Mouse (Mus musculus) kidney, postnatal 0 days (tissue): ENCODE data around the gene Gpam. TPM values are rescaled to one million over a fixed set of nuclear protein-coding genes. Genes with fewer than 3 reads are reported as not detected.

Source experiments
- ATAC-seq: fragments of 200-750 bp; cut with Nextera tagmentation; replicated peaks from 2 replicates; pipeline ENCODE4 v1.8.0; 2017; ENCODE audit warnings: low read depth, moderate number of reproducible peaks, moderate TSS enrichment, moderate library complexity; ENCODE audit not compliant: low FRiP score
- DNase-seq: peaks from one replicate; pipeline ENCODE4 v3.0.0-alpha.2; 2016; ENCODE audit warnings: low spot score
- H3K27ac ChIP-seq: fragments of 300-500 bp; sonication (generic); 2 replicates; pipeline ENCODE4 v1.5.1; 2014; ENCODE audit warnings: mild to moderate bottlenecking
- H3K27me3 ChIP-seq: fragments of 300-500 bp; sonication (generic); 2 replicates; pipeline ENCODE4 v1.6.1; 2014; ENCODE audit warnings: low read length, mixed read lengths; ENCODE audit not compliant: insufficient read depth
- H3K36me3 ChIP-seq: fragments of 300-500 bp; sonication (generic); 2 replicates; pipeline ENCODE4 v1.6.1; 2014; ENCODE audit warnings: low read length, mixed read lengths; ENCODE audit not compliant: insufficient read depth
- H3K4me1 ChIP-seq: fragments of 300-500 bp; sonication (generic); replicated peaks from 2 replicates; pipeline ENCODE4 v1.6.1; 2014; ENCODE audit warnings: antibody characterized with exemption, low read length, mixed read lengths; ENCODE audit not compliant: insufficient read depth
- H3K4me2 ChIP-seq: fragments of 300-500 bp; sonication (generic); 2 replicates; pipeline ENCODE4 v1.6.1; 2014; ENCODE audit warnings: mild to moderate bottlenecking, low read length, moderate library complexity, mixed read lengths
- H3K4me3 ChIP-seq: fragments of 300-500 bp; sonication (generic); replicated peaks from 2 replicates; pipeline ENCODE4 v1.5.1; 2014; ENCODE audit warnings: low read depth, low read length
- H3K9ac ChIP-seq: fragments of 300-500 bp; sonication (generic); 2 replicates; pipeline ENCODE4 v1.6.1; 2014; ENCODE audit warnings: low read depth, low read length
- H3K9me3 ChIP-seq: fragments of 300-500 bp; sonication (generic); replicated peaks from 2 replicates; pipeline ENCODE4 v1.6.1; 2016; ENCODE audit warnings: low read length, inconsistent platforms, mixed read lengths
- CTCF ChIP-seq: IDR thresholded peaks from 2 replicates; pipeline ENCODE4 v1.5.1; 2016; ENCODE audit warnings: antibody characterized with exemption, low read depth, mild to moderate bottlenecking, moderate library complexity
- WGBS: fragments of 180-500 bp; shearing (Covaris S2); extraction: QIAGEN DNeasy Blood & Tissue Kit; methylation state at CpG from one replicate; pipeline ENCODE4 v1.1.7; 2014; 5-methylcytosine and 5-hydroxymethylcytosine counted together
- polyA plus RNA-seq: library from polyadenylated mRNA; unstranded; fragments of >200 nt; fragmentation: Nextera tagmentation; extraction: Ambion mirVana; gene quantifications from 2 replicates; pipeline ENCODE4 v1.2.1, GENCODE M21; 2015

Gene Gpam
- polyA plus RNA-seq, 1 experiment from 2014 or later: 17.3 TPM

- H3K27ac ChIP-seq: no peak overlapping the region
- H3K4me3 ChIP-seq: no peak overlapping the region
- no peaks in the 10 kb centered on the region for H3K27me3 ChIP-seq
- H3K9ac ChIP-seq: no peak overlapping the region
- DNase-seq (no peak), ATAC-seq (0 out of 2 replicates have a peak, but pooled peaks have one; percentile 44)
- peaks cover 5% of the 10 kb centered on the region; the same call in 1 of the 2 replicates for H3K4me1 ChIP-seq
- TF ChIP-seq CTCF: no peak
- H3K4me2 ChIP-seq: no peak overlapping the region
- WGBS: 78% methylated on average over 4 of the region's 4 CpGs
- no peaks in the 10 kb centered on the region for H3K9me3 ChIP-seq
- H3K36me3 ChIP-seq: no peaks in the 10 kb centered on the region
Observed at GRCm38 (mm10) chr19:55122351-55122980, 4.6 kb downstream of the Gpam start.

- DNase-seq (no peak), ATAC-seq (no peak)
- H3K27ac ChIP-seq: no peak overlapping the region
- no peak overlapping the region for H3K4me2 ChIP-seq
- WGBS: 39% methylated on average over 6 of the region's 6 CpGs
- no peak overlapping the region for H3K4me3 ChIP-seq
- no peaks in the 10 kb centered on the region for H3K36me3 ChIP-seq
- H3K27me3 ChIP-seq: no peaks in the 10 kb centered on the region
- no peak overlapping the region for H3K9ac ChIP-seq
- TF ChIP-seq CTCF: no peak
- peaks cover under 1% of the 10 kb centered on the region; the same call in 1 of the 2 replicates for H3K4me1 ChIP-seq
- no peaks in the 10 kb centered on the region for H3K9me3 ChIP-seq
Observed at GRCm38 (mm10) chr19:55121836-55122235, 5.2 kb downstream of the Gpam start.

GRCm38 (mm10) chr19:55120518-55121244, 6.4 kb downstream of the Gpam start:
- TF ChIP-seq CTCF: no peak
- ATAC-seq (no peak), DNase-seq (no peak)
- Histone ChIP-seq H3K27ac (no peak overlapping the region), H3K4me3 (no peak overlapping the region), H3K36me3 (no peaks in the 10 kb centered on the region), H3K4me1 (no peaks in the 10 kb centered on the region), H3K27me3 (no peaks in the 10 kb centered on the region), H3K9ac (no peak overlapping the region), H3K4me2 (no peak overlapping the region), H3K9me3 (no peaks in the 10 kb centered on the region)
- 62% methylated on average over 11 of the region's 11 CpGs for WGBS

- H3K27me3 ChIP-seq: no peaks in the 10 kb centered on the region
- H3K36me3 ChIP-seq: no peaks in the 10 kb centered on the region
- H3K9ac ChIP-seq: no peak overlapping the region
- ATAC-seq (peak; percentile 50; the same call in 1 of the 2 replicates), DNase-seq (peak; percentile 18)
- WGBS: 26% methylated on average over 2 of the region's 2 CpGs
- H3K4me3 ChIP-seq: no peak overlapping the region
- H3K9me3 ChIP-seq: no peaks in the 10 kb centered on the region
- no peak overlapping the region for H3K4me2 ChIP-seq
- no peak for TF ChIP-seq CTCF
- H3K4me1 ChIP-seq: no peaks in the 10 kb centered on the region
- no peak overlapping the region for H3K27ac ChIP-seq
Observed at GRCm38 (mm10) chr19:55119541-55119940, 7.5 kb downstream of the Gpam start.

GRCm38 (mm10) chr19:55117991-55118390, 9.0 kb downstream of the Gpam start:
- no peaks in the 10 kb centered on the region for H3K4me1 ChIP-seq
- H3K4me3 ChIP-seq: no peak overlapping the region
- ATAC-seq (no peak), DNase-seq (no peak)
- H3K4me2 ChIP-seq: no peak overlapping the region
- H3K9me3 ChIP-seq: no peaks in the 10 kb centered on the region
- no peaks in the 10 kb centered on the region for H3K27me3 ChIP-seq
- no peak overlapping the region for H3K27ac ChIP-seq
- H3K36me3 ChIP-seq: no peaks in the 10 kb centered on the region
- TF ChIP-seq CTCF: no peak
- 79% methylated on average over 3 of the region's 3 CpGs for WGBS
- no peak overlapping the region for H3K9ac ChIP-seq

- no peaks in the 10 kb centered on the region for H3K36me3 ChIP-seq
- H3K9me3 ChIP-seq: no peaks in the 10 kb centered on the region
- ATAC-seq: no peak
- H3K27me3 ChIP-seq: no peaks in the 10 kb centered on the region
- DNase-seq: no peak
- WGBS: 72% methylated on average over 6 of the region's 6 CpGs
- no peak overlapping the region for H3K9ac ChIP-seq
- no peak overlapping the region for H3K27ac ChIP-seq
- no peaks in the 10 kb centered on the region for H3K4me1 ChIP-seq
- H3K4me3 ChIP-seq: no peak overlapping the region
- no peak for TF ChIP-seq CTCF
- no peak overlapping the region for H3K4me2 ChIP-seq
Observed at GRCm38 (mm10) chr19:55117059-55117815, 9.8 kb downstream of the Gpam start.
